Mouse (Mus musculus) thymus, adult 2 months (tissue): Measurements from ENCODE around the gene Fam43a. TPM values are rescaled to one million over a fixed set of nuclear protein-coding genes. Genes with fewer than 3 reads are reported as not detected.

Source experiments
- DNase-seq: peaks from one replicate; pipeline ENCODE4 v3.0.0; 2021
- H3K27ac ChIP-seq: fragments of 200-500 bp; 2 replicates; pipeline ENCODE4 v1.5.1; 2012; ENCODE audit warnings: low read length, control low read depth; ENCODE audit not compliant: control insufficient read depth, insufficient read depth
- H3K27me3 ChIP-seq: fragments of 200-500 bp; 2 replicates; pipeline ENCODE4 v1.6.1; 2012; ENCODE audit warnings: mild to moderate bottlenecking, low read length, moderate library complexity, mixed read lengths; ENCODE audit not compliant: control insufficient read depth, insufficient read depth
- H3K36me3 ChIP-seq: fragments of 200-500 bp; 2 replicates; pipeline ENCODE4 v1.6.1; 2012; ENCODE audit warnings: mild to moderate bottlenecking, low read length, moderate library complexity; ENCODE audit not compliant: control insufficient read depth, insufficient read depth
- H3K4me1 ChIP-seq: fragments of 200-500 bp; replicated peaks from 2 replicates; pipeline ENCODE4 v1.6.1; 2012; ENCODE audit warnings: low read length; ENCODE audit not compliant: control insufficient read depth, insufficient read depth
- H3K4me3 ChIP-seq: fragments of 200-500 bp; 2 replicates; pipeline ENCODE4 v1.5.1; 2012; ENCODE audit warnings: mild to moderate bottlenecking, low read length, control low read depth, moderate library complexity; ENCODE audit not compliant: control insufficient read depth, insufficient read depth
- CTCF ChIP-seq: fragments of 200-500 bp; IDR thresholded peaks from 2 replicates; pipeline ENCODE4 v1.5.1; 2012; ENCODE audit warnings: mild to moderate bottlenecking, control low read depth, low read length, moderate library complexity, borderline replicate concordance; ENCODE audit not compliant: control insufficient read depth, poor library complexity, insufficient read depth; ENCODE audit errors: extremely low read depth
- POLR2A ChIP-seq: fragments of 200-500 bp; IDR thresholded peaks from 2 replicates; pipeline ENCODE4 v1.6.1; 2012; ENCODE audit warnings: mild to moderate bottlenecking, low read length, control low read depth, moderate library complexity; ENCODE audit not compliant: control insufficient read depth, poor library complexity, insufficient read depth; ENCODE audit errors: extremely low read depth
- WGBS: fragments of 180-500 bp; shearing (Covaris S2); methylation state at CpG from one replicate; pipeline ENCODE4 v1.1.7; 2018; 5-methylcytosine and 5-hydroxymethylcytosine counted together
- polyA plus RNA-seq: library from polyadenylated mRNA; depleted of rRNA; stranded (reverse); fragments of >200 nt; gene quantifications from 2 replicates; pipeline ENCODE4 v1.2.3, GENCODE M21; 2012

Fam43a gene
- polyA plus RNA-seq, 1 experiment = 17.0 TPM

GRCm38 (mm10) chr16:30611331-30611730 lies 11.8 kb downstream of the Fam43a start:
- no peak for DNase-seq
- TF ChIP-seq POLR2A (no peak), CTCF (no peak)
- Histone ChIP-seq H3K27me3 (no peaks in the 10 kb centered on the region), H3K36me3 (no peaks in the 10 kb centered on the region), H3K4me1 (0 out of 2 replicates have a peak, but pooled peaks cover 4% of the 10 kb centered on the region), H3K27ac (no peak overlapping the region), H3K4me3 (no peak overlapping the region)
- 91% methylated on average over 5 of the region's 5 CpGs for WGBS

DNA sequence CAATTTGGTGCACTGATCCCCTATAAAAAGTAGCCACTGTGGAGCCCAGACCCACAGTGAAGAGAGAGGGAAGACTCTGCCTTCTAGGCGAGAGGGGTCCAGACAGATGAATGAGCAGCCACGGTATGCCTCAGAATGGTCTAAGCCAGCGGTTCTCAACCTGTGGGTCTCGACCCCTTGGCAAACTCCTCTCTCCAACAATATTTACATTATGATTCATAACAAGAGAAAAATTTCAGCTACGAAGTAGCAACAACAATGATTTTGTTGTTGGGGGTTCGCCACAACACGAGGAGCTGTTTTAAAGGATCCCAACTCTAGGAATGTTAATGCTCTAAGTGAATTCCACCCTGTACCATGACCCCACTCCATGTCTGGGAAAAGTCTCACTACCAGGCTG lies 13.6 kb downstream of the Fam43a start:
- Histone ChIP-seq H3K4me1 (0 out of 2 replicates have a peak, but pooled peaks cover 4% of the 10 kb centered on the region), H3K27me3 (no peaks in the 10 kb centered on the region), H3K36me3 (no peaks in the 10 kb centered on the region), H3K4me3 (no peak overlapping the region), H3K27ac (no peak overlapping the region)
- no peak for DNase-seq
- TF ChIP-seq CTCF (no peak), POLR2A (no peak)
- 96% methylated on average over 7 of the region's 7 CpGs for WGBS

GRCm38 (mm10) chr16:30614122-30614521 lies 14.6 kb downstream of the Fam43a start:
- H3K27ac ChIP-seq = no peak overlapping the region
- no peak overlapping the region for H3K4me3 ChIP-seq
- 0 out of 2 replicates have a peak, but pooled peaks cover 4% of the 10 kb centered on the region for H3K4me1 ChIP-seq
- WGBS = 35% methylated on average over 5 of the region's 5 CpGs
- no peaks in the 10 kb centered on the region for H3K27me3 ChIP-seq
- no peak for TF ChIP-seq CTCF
- TF ChIP-seq POLR2A = no peak
- DNase-seq = no peak
- no peaks in the 10 kb centered on the region for H3K36me3 ChIP-seq

DNA sequence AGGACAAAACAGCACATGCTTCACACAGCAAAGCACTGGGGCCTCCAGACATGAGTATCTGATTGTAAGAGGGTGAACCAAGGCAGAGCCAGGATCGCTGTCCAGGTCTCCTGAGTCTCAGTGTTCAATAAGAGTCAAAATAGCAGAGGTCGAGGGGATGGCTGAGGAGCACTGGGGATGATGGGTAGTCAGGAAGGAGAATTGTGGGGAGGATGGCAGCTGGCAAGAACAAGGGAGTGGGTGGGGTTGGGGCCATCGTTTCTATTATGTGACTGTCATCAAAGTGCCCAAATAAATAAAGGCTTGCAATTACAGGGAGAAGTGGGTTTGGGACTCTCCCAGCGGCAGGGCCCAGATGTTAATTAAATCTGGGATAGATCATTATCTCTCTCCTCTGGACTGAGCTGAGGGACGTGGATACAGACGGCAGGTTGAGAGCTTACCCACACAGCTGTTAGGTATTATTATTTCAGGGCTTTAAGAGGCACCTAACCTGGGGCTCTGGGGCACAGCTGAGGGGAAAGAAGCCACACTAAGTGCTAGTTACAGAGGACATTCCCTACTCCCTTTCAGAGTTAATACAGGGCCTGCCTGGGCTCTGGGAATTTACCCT lies 15.3 kb downstream of the Fam43a start:
- H3K27ac ChIP-seq = no peak overlapping the region
- WGBS = 64% methylated on average over 6 of the region's 6 CpGs
- no peaks in the 10 kb centered on the region for H3K36me3 ChIP-seq
- TF ChIP-seq CTCF = no peak
- TF ChIP-seq POLR2A = no peak
- H3K4me3 ChIP-seq = no peak overlapping the region
- 0 out of 2 replicates have a peak, but pooled peaks cover 4% of the 10 kb centered on the region for H3K4me1 ChIP-seq
- H3K27me3 ChIP-seq = no peaks in the 10 kb centered on the region
- DNase-seq = no peak

- H3K4me1 ChIP-seq = 0 out of 2 replicates have a peak, but pooled peaks cover 4% of the 10 kb centered on the region
- 96% methylated on average over 3 of the region's 3 CpGs for WGBS
- TF ChIP-seq POLR2A (no peak), CTCF (no peak)
- no peaks in the 10 kb centered on the region for H3K27me3 ChIP-seq
- no peak overlapping the region for H3K27ac ChIP-seq
- H3K36me3 ChIP-seq = no peaks in the 10 kb centered on the region
- no peak for DNase-seq
- H3K4me3 ChIP-seq = no peak overlapping the region
These were observed 16.8 kb downstream of the Fam43a start for GRCm38 (mm10) chr16:30616281-30616680.

DNA sequence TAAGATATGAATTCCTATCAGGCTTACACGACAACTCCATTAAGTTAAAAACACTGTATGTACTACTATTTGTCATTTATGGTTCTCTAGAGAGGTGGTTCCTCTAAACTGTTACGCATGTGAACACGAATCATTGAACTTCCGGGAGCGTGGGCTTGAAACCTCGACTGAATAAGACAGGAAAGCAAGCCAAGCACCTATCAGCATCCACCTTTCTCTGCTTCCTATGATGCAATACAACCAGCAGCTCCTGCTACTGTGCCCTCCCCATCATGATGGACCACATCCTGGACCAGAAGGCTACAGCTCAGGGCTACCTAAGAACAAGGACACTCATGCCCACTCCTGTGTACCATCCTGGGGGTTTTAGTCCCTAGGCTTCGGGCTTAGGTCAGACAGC lies 24.1 kb downstream of the Fam43a start:
- 55% methylated on average over 7 of the region's 7 CpGs for WGBS
- Histone ChIP-seq H3K36me3 (no peaks in the 10 kb centered on the region), H3K27me3 (no peaks in the 10 kb centered on the region), H3K4me1 (peaks cover 9% of the 10 kb centered on the region), H3K4me3 (no peak overlapping the region), H3K27ac (no peak overlapping the region)
- no peak for TF ChIP-seq POLR2A
- TF ChIP-seq CTCF = no peak
- DNase-seq = no peak
